Mouse (Mus musculus) testis, adult 2 months (tissue): ENCODE measurements around the gene Gas6. TPM values are rescaled to one million over a fixed set of nuclear protein-coding genes. Genes with fewer than 3 reads are reported as not detected.

Experiments used
- H3K27ac ChIP-seq: fragments of 200-500 bp; 2 replicates; pipeline ENCODE4 v1.5.1; 2012; ENCODE audit warnings: low read depth, low read length; ENCODE audit not compliant: control insufficient read depth, insufficient read depth
- H3K27me3 ChIP-seq: fragments of 200-500 bp; 2 replicates; pipeline ENCODE4 v1.6.1; 2012; ENCODE audit warnings: mild to moderate bottlenecking, low read length, moderate library complexity; ENCODE audit not compliant: control insufficient read depth, insufficient read depth
- H3K36me3 ChIP-seq: fragments of 200-500 bp; 2 replicates; pipeline ENCODE4 v1.6.1; 2012; ENCODE audit warnings: mild to moderate bottlenecking, low read length; ENCODE audit not compliant: control insufficient read depth, insufficient read depth
- H3K4me1 ChIP-seq: fragments of 200-500 bp; 2 replicates; pipeline ENCODE4 v1.6.1; 2012; ENCODE audit warnings: low read length; ENCODE audit not compliant: control insufficient read depth, insufficient read depth
- H3K4me3 ChIP-seq: fragments of 200-500 bp; 2 replicates; pipeline ENCODE4 v1.5.1; 2012; ENCODE audit warnings: low read depth, mild to moderate bottlenecking, low read length, moderate library complexity, mixed read lengths; ENCODE audit not compliant: control insufficient read depth
- CTCF ChIP-seq: fragments of 200-500 bp; IDR thresholded peaks from 2 replicates; pipeline ENCODE4 v1.5.1; 2012; ENCODE audit warnings: low read depth, mild to moderate bottlenecking, inconsistent platforms, low read length, moderate library complexity; ENCODE audit not compliant: control insufficient read depth, insufficient read depth, insufficient replicate concordance
- POLR2A ChIP-seq: fragments of 200-500 bp; IDR thresholded peaks from 2 replicates; pipeline ENCODE4 v1.6.1; 2012; ENCODE audit warnings: low read depth, mild to moderate bottlenecking, inconsistent platforms, low read length, moderate library complexity; ENCODE audit not compliant: control insufficient read depth
- polyA plus RNA-seq: library from polyadenylated mRNA; depleted of rRNA; stranded (reverse); fragments of >200 nt; gene quantifications from 2 replicates; pipeline ENCODE4 v1.2.3, GENCODE M21; 2012

Gene Gas6
- polyA plus RNA-seq, 1 experiment = 57.8 TPM

DNA sequence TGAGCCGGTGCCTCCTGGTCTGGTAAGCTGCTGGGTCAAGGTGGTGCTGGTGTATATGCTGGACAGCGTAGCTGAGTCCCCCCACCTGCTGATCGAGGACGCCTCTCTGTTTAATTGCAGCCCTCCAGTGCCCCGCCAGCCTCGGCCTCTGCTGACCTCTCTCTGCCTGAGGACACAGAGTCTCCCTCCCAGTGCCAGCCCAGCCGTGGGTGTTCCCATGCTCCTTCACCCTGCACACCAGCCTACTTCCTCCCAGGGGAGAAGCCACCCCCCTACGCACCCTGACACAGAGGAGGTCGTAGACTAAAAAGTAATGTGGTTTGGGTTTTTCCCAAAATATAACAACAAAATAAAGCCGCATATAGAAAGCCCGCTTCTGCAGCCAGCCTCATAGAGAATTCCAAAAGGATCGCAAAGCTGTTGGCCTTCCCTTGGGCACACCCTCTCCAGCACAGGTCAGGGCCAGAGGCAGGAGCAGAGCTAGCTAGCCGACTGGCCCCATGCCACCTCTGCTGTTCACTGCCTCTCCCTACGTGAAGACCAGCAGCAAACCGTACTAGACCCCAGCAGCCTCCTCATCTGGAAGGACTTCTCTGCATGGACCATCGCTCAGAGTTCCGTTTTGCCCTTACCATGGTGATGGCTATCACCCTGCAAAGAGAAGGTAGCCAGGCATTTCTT is 33.1 kb downstream of the Gas6 start:
- Histone ChIP-seq H3K4me1 (peaks cover 15% of the 10 kb centered on the region), H3K27me3 (no peaks in the 10 kb centered on the region), H3K4me3 (no peak overlapping the region), H3K27ac (peak overlapping the region; percentile 41), H3K36me3 (no peaks in the 10 kb centered on the region)
- TF ChIP-seq CTCF = no peak
- no peak for TF ChIP-seq POLR2A

DNA sequence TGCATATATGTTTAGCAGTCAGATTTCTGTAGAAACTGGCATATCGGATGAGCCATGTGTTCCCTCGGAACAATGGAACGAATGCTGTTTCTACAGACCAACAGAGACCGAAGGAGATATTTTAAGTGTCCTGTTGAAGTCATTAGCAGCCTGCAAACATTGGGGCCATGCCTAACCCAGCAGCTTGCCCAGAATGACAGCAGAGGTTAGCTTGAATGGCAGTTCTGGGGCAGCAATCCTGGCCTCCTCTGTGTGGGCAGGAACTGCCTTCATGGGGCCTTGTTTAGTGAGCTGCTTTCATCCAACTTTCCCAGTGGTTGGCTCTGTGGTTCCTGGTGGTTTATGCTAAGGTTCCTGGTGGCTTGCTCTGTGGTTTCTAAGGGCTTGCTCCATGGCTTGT is 34.9 kb downstream of the Gas6 start:
- Histone ChIP-seq H3K4me1 (peaks cover 8% of the 10 kb centered on the region), H3K36me3 (no peaks in the 10 kb centered on the region), H3K27ac (no peak overlapping the region), H3K4me3 (no peak overlapping the region), H3K27me3 (no peaks in the 10 kb centered on the region)
- no peak for TF ChIP-seq POLR2A
- no peak for TF ChIP-seq CTCF

DNA sequence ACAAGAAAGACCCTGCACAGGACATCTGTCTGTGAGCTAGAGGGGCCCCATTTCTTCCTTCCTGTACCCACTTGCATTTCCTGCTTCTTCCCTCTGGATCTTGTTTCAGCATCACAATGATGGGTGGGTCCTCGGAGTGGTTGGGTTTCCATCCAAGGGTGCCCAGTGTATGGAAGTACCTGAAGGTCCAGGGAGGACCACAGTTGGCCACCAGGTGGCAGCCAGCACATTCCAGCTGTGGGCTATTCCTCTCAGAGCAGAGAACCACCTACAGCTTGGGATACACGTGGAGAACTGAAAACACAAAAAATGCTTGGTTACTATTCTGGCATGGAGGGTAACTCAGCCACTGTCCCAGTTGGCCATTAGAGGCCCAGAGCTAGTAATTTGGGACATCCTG is 39.0 kb downstream of the Gas6 start:
- Histone ChIP-seq H3K27me3 (no peaks in the 10 kb centered on the region), H3K4me3 (no peak overlapping the region), H3K36me3 (no peaks in the 10 kb centered on the region), H3K27ac (no peak overlapping the region), H3K4me1 (no peaks in the 10 kb centered on the region; the same call in 1 of the 2 replicates)
- no peak for TF ChIP-seq POLR2A
- TF ChIP-seq CTCF = peak; percentile 67; the same call in 1 of the 2 replicates

DNA sequence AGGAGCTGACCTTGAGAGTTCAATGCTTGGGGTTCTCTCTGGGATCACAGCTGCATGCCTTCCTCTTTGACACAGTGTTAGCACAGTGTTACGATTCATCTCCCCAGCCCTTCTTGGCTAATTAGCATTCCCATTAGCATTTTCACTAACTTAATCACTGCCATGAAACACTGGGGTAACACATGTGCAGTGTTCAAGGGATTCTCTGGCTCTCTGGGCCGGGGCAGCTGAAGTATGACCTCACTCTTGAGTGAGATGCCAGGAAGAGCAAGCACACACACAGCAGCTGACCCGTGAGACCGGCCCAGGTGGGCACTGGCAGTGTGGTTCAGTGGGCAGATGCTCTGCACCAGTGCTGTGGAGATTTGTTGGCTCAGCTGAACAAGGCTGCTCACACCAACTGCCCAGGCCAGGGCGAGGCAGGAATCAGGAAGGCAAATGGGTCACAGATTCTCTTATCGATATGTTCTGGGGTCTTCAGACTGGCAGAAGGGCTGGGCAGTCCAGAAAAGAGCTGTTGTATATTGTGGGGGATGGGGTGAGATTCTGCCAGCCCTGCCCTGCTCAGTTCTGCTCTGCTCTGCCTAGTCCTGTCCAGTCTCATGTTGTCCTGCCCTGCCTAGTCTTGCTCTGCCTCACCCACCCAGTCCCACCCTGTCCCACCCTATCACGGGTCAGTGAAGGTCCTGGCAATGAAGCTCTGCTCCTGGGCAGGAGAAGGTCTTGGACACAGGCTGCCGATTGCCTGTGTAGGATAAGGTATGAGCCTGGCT is 39.8 kb downstream of the Gas6 start:
- Histone ChIP-seq H3K36me3 (no peaks in the 10 kb centered on the region), H3K4me3 (no peak overlapping the region), H3K27me3 (no peaks in the 10 kb centered on the region), H3K4me1 (no peaks in the 10 kb centered on the region; the same call in 1 of the 2 replicates), H3K27ac (no peak overlapping the region)
- TF ChIP-seq POLR2A (no peak), CTCF (no peak)

DNA sequence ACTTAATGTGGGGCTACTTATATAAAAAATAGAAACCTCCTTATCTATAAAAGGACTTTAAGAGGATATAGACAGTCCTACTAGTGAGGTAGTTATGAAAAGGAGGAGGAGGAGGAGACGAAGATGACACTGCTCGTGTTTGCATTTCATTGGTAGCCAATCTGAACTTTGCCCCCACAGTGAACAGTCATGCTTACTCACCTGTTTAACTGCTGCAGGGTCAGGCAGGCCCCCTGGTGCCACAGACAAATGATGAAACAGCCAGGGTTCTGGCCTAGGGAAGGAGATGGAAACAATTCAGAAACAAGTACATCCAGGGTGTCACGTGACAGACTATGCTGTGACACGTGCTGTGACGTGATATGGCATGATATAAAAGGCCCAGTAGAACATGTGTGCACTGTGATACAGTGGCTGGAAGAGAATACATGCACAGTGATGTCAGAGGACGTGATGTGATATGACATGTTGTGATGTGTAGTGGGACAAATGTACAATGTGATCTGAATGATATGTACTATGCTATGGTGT is 42.5 kb downstream of the Gas6 start:
- no peak overlapping the region for H3K27ac ChIP-seq
- no peak overlapping the region for H3K4me3 ChIP-seq
- H3K36me3 ChIP-seq = no peaks in the 10 kb centered on the region
- TF ChIP-seq POLR2A = no peak
- TF ChIP-seq CTCF = no peak
- H3K4me1 ChIP-seq = no peaks in the 10 kb centered on the region; the same call in 1 of the 2 replicates
- no peaks in the 10 kb centered on the region for H3K27me3 ChIP-seq

DNA sequence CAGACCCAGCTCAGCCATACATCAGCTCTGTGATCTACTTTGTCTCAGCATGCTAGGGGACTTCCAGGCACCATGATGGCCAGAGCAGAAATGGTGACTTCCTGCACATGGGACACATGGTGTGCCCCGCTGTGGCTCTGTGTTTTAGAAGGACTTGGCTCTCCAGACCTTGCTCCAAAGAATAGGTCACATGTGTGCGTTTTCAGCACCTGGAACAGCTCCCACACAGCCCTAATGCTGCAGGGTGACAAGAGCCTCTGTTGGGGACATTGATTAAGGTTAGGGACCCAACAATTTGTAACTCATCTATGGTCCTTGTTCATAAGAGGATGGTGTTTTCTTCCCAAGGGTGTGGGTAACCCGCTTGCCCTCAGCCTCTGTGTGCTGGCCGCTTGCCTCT is 46.1 kb downstream of the Gas6 start:
- Histone ChIP-seq H3K4me1 (no peaks in the 10 kb centered on the region), H3K27me3 (no peaks in the 10 kb centered on the region), H3K36me3 (no peaks in the 10 kb centered on the region), H3K4me3 (no peak overlapping the region), H3K27ac (no peak overlapping the region)
- TF ChIP-seq CTCF (no peak), POLR2A (no peak)

DNA sequence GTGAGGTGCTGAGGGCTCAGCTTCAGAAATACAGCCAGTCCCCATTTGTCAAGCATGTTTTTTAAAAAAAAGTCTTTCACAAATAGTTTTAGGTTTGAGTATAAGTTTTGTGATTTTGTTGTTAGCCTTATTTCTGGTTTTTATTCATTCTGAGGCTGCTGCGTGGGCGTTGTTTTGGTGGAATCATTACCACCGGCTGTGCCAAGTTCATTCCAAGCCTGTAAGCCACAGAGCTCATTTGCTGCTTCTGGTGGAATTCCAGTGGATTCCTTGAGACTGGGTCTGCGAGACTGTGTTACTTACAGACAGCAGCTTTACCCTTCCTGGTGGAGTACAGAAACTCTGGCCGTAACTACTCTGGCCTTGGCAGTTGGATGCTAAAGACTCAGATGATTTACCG is 47.8 kb downstream of the Gas6 start:
- no peaks in the 10 kb centered on the region for H3K36me3 ChIP-seq
- no peak for TF ChIP-seq CTCF
- TF ChIP-seq POLR2A = no peak
- no peaks in the 10 kb centered on the region for H3K27me3 ChIP-seq
- H3K4me3 ChIP-seq = no peak overlapping the region
- H3K27ac ChIP-seq = no peak overlapping the region
- no peaks in the 10 kb centered on the region for H3K4me1 ChIP-seq
